Mouse (Mus musculus): Measurements from ENCODE around the gene Cdk2ap2.
"Not testable (repeated sequence)": the region's sequence is repeated elsewhere in the genome, so short reads cannot be mapped to it uniquely, and the experiment has no call there.

DNA sequence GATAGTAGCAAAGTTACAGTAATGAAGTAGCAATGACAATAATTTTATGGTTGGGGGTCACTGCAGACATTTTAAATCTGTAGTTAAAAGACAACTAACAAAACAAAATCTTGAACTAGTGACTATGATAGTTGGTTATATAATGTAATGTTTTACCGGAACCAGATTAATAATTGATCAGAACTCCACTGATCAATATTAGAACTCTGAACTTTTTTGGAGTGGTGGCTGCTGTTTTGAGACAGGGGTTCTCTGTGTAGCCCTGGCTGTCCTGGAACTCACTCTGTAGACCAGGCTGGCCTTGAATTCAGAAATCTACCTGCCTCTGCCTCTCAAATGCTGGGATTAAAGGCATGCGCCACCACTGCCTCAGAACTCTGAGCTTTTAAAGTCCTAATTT is 28.7 kb upstream of the Cdk2ap2 start:
- not testable (repeated sequence) for TF ChIP-seq CTCF, EP300 (IDR thresholded peaks at IDR 0.05; ENCODE audit: low read depth)
